Mouse (Mus musculus) v-Abl transformed pro-B cells (cell line): ENCODE data around the gene Minpp1.

Experiments
- in situ Hi-C, 2 experiments: fragments of 400-800 bp; cut with MboI; formaldehyde crosslinking; loops; one replicate each; pipeline ENCODE4 v1.15.1; 2025; ENCODE audit not compliant: unreplicated experiment in 2 of 2

Gene Minpp1

GRCm38 (mm10) chr19:32521446-32521845, 35.9 kb downstream of the Minpp1 start:
- in situ Hi-C loops: loop anchor here in 1 of 2 experiments (25.0 kb wide), 1 partner anchor 841 kb away; no protein-coding TSS in a partner anchor

- in situ Hi-C loops: loop anchor here in 1 of 2 experiments (25.0 kb wide), 1 partner anchor 840 kb away; no protein-coding TSS in a partner anchor
Measured at GRCm38 (mm10) chr19:32522247-32522646, 36.7 kb downstream of the Minpp1 start.

- in situ Hi-C loops: loop anchor here in 1 of 2 experiments (25.0 kb wide), 1 partner anchor 839 kb away; no protein-coding TSS in a partner anchor
Measured at GRCm38 (mm10) chr19:32522753-32523307, 37.3 kb downstream of the Minpp1 start.

GRCm38 (mm10) chr19:32523769-32524515, 38.4 kb downstream of the Minpp1 start:
- in situ Hi-C loops: loop anchor here in 1 of 2 experiments (25.0 kb wide), 1 partner anchor 838 kb away; no protein-coding TSS in a partner anchor

GRCm38 (mm10) chr19:32524516-32524860, 38.9 kb downstream of the Minpp1 start:
- in situ Hi-C loops: loop anchor here in 1 of 2 experiments (25.0 kb wide), 1 partner anchor 838 kb away; no protein-coding TSS in a partner anchor

DNA sequence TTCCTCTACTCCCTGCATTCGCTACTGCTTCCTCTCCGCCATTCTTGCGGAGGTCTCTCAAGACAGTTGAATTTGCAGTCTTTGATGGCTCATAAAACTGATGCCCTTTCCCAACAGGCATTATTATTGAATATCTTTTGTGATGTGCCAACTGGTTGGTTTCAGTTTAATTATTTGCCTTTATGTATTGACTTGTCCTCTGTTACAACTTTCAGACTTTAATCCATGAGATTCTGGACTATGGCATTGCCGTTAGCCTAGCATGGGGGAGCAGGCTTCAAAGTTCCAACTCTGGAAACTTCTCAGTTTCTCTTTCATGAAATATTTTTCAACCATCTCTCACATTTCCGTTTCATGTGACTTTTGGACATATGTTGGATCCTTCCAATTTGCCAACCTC, 41.6 kb downstream of the Minpp1 start:
- in situ Hi-C loops: no loop called here

DNA sequence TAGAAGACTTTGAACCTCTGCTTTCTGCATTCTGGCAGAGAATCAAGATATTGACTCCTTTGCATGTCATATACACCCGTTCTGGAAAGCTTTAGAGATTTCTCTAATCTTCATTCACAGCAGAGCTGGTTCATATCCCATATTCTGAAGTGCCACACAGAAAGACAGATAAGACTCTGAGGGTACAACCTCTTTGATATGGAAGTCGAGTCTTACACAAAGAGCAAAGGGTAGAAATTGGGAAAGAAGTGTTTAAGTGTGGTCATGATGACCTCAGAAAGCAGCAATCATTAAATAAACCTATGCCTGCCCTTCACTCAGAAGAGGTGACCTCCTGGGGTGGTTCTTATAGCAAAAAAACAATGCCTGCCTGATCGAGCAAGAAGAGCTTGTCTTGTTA, 43.2 kb downstream of the Minpp1 start:
- in situ Hi-C loops: no loop called here

DNA sequence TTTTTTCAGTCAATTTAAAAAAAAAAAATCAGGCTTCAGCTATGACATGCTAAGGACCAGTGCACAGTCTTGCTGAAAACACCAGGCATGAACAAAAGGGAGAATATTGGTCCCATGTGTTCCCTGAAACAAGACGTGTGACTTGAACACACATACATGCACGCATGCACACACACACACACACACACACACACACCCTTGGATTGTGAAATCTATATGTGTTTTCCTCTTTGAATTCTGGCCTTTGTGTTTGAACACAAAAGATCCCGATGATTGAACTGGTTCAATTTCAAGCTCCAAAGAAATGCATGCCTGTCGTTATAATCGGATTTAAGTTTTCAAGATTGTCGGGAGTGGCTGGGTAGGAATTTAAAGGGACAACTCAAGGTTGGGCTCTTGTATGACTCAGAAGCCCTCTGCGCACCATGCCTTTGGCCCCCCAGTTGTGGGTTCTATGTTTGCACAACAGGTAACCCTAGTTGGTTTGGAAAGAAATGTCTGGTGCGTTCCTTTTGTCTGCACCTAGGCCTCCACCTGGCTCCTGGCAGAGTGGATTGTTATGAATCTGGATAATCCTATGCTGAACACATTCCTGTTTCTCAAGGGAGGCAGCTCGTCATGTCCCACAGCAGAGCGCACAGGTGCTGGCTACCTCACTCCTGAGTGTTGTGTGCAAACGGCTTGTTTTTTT, 43.8 kb downstream of the Minpp1 start:
- in situ Hi-C loops: no loop called here

GRCm38 (mm10) chr19:32530296-32530695, 44.7 kb downstream of the Minpp1 start:
- in situ Hi-C loops: no loop called here

- in situ Hi-C loops: no loop called here
Measured at GRCm38 (mm10) chr19:32532331-32532730, 46.8 kb downstream of the Minpp1 start.

DNA sequence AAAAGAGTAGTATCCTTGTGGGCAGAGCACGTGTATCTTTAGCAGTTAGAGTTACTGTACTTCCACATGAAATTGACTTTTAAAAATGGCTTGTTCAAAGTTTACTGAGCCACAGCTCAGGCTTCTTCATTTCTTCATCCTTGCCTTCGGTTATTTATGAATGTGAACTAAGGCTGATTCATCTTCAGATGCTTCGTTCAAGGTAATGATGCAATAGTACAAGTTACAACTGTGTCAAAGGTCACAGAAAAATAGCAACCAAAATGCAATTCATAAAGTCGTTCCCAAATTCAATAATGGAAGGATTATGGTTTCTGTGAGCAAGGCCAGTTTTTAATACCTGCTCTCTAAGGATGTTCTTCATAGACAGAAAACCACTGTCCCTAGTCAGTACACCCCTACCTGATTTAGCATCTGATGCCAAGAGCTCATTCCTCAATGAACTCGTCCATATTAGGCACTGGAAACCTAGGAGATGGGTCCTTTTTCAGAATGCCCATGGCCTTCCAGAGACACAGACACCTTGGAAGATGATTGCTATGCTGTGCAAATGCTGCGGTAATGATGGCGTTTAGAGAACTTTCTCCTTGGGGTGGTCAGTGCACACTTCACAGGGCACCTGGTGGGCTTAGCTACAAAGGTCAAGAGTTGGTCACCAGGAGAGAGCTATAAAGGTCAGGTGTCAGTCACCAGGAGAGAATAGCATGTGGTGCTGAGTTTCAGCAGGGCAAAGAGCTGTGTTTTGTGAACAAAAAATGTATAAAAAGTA, 47.4 kb downstream of the Minpp1 start:
- in situ Hi-C loops: no loop called here

DNA sequence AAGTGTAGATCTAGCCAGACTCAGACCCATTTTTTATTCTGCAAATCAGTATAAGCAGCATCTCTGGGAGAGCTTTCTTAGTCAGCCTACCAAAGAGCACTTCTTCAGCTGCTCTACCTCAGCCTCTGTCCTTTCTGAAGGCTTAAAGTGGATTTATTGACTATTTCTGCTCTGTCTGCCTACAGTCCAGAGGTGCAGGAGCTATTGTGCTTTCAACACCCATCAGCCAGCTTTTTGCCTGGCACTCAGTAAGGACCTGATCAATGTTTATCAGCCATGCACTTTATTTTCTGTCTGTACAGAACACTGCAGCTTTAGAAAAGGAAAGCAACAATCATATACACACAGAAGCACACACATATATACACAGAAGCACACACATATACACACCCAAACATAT, 49.3 kb downstream of the Minpp1 start:
- in situ Hi-C loops: no loop called here

GRCm38 (mm10) chr19:32542784-32543490, 57.4 kb downstream of the Minpp1 start:
- in situ Hi-C loops: no loop called here

GRCm38 (mm10) chr19:32547396-32547795, 61.8 kb downstream of the Minpp1 start:
- in situ Hi-C loops: no loop called here

DNA sequence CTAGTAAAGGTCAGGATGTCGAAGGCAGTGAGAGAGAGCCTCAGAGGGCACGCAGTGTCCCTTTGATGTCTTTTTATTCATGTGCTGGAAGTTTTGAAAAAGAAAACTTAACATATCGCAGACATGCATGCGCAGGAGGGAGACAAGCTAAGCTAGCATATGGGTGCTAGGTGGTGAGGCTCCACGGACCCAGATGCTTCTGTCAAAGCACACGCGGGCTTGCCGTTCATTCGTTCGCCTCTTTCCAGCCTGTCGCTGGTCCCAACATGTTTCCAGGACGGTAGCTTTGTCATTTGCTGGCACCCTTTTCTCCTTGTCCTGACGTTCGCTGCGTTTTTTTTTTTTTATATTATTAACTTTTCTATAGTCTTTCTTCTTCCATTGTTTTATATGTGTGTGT, 62.6 kb downstream of the Minpp1 start:
- in situ Hi-C loops: no loop called here

- in situ Hi-C loops: no loop called here
Measured at GRCm38 (mm10) chr19:32550446-32550845, 64.9 kb downstream of the Minpp1 start.

DNA sequence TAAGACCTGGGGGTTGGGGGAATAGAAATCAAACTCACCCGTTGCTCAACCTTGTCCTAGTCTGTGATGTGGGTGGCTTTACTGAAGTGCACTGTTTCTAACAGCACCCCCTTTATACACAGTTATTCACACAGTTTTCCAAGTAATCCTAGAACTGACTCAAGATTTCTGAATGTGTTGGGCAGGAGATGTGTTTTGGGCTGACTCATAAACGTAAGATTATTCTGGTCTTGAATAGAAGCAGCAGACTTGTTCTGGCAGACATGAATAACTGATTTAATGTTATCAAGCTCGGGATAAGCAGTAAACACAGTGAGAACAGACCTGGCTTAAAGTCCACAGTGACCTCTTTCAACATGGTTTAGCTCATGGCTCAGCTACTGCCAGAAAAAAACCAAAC, 65.9 kb downstream of the Minpp1 start:
- in situ Hi-C loops: no loop called here

GRCm38 (mm10) chr19:32552106-32552505, 66.5 kb downstream of the Minpp1 start:
- in situ Hi-C loops: no loop called here

GRCm38 (mm10) chr19:32553310-32553709, 67.7 kb downstream of the Minpp1 start:
- in situ Hi-C loops: no loop called here

GRCm38 (mm10) chr19:32555257-32555656, 69.7 kb downstream of the Minpp1 start:
- in situ Hi-C loops: no loop called here
